Mouse (Mus musculus): ENCODE results near the gene D16Ertd472e. TPM values are rescaled to one million over a fixed set of nuclear protein-coding genes. Genes with fewer than 3 reads are reported as not detected.
A peak's percentile ranks its signal among the peaks of the same experiment; 100 is the strongest.

Gene D16Ertd472e
- total RNA-seq, 1 experiment from 2014 or later = 41.8 TPM

DNA sequence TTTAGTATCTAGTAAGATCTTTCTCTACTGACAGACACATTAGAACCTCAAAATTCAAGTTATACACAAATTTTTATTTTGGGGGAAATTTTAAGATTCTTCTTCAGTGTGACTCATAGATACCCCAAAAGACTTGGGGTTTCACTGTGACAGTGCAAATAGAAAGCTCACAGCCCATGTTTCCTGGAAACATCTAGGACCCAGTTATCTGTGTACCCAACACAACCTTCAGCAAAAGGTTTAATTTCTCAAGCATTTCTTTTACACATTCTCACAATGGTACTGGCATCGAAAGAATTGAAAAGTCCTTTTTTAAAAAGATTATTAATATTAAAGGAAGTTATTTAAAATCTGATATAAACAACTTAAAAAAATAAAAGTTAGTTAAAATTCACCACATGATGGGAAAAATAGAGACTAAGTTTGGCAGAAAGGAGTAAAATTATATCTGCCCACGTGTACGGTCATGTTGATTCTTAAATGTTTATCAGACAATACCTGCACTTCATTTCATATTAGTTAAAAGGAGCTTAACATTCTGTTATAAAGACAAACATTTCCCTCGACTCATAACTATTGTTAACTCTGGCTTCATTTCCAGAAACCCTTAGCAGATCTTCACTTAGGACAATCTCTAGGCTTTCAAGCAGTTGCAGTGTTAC is 1.2 kb downstream of the D16Ertd472e start:
- no peak for ATAC-seq (replicated peaks; ENCODE audit: low read depth, poor library complexity, severe bottlenecking)

DNA sequence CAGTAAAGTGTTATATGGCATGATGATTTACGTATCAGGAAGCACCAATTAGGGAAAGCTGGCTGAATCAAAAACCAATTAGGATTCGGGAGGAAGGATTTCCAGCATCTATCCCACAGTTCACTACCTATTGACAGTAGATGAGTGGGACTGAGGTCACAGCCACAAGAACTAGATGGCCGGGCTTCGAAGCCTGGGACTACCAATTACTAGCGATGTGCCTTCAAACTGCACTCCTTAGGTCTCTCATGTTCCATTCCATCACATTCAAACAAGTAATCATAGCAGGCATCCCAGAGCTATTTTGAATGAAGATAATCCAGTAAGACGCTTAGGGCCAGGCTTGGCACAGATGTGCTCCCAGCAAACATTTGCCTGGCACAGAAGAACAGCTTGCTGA is 2.3 kb downstream of the D16Ertd472e start:
- ATAC-seq (replicated peaks; ENCODE audit: low read depth, poor library complexity, severe bottlenecking) = no peak

DNA sequence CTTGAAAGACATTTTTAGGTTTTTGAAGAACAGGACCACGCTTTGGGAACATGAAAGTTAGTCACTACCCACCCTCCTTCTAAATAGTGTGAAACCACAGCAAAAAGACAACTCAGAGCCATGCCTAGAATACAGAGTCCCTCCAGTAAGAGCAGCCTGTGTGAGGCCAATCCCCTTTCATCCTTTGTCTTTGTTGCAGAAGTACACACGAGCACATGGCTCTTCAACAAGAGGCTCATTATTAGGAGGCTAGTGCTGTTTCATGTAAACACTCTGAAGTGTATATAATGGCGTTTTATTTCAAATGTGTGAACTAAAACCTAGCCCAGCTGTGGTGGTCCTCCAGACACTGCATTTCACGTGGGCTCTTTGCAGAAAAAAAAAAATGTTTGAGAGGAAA is 3.5 kb downstream of the D16Ertd472e start:
- no peak for ATAC-seq (replicated peaks; ENCODE audit: low read depth, poor library complexity, severe bottlenecking)

DNA sequence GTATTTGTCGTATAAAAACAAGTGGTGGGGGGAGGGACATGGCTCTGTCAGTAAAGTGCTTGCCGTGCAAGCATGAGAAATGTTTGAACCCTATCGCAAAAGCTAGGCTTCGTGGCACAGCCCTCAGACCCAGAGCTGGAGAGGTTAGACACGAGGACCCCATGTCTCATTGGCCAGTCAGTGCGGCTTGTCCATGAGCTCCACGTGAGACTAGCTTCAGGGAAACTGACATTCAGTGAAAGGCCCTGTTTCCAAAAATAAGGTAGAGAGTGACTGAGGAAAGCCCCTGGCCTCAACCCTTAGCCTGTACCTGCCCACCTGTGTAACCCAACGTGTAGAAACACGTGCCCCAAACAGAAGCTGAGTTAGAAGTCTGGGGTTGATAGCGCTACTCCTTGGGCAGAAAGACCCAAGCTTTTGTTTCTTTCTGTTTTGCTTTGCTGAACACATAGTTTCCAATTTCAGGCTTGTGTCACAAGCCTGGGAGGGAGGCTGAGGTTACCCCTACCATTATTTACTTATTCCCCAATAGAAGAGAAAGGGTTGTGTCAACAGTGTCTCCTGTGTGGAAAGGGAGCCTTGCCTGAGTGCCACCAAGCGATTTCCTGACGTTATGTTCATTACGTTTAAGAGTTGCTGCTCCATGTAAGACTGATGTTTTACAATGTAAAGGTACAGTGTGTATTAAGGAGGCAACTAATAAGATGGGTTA is 12.2 kb downstream of the D16Ertd472e start:
- peak; percentile 7 for ATAC-seq (replicated peaks; ENCODE audit: low read depth, poor library complexity, severe bottlenecking)

DNA sequence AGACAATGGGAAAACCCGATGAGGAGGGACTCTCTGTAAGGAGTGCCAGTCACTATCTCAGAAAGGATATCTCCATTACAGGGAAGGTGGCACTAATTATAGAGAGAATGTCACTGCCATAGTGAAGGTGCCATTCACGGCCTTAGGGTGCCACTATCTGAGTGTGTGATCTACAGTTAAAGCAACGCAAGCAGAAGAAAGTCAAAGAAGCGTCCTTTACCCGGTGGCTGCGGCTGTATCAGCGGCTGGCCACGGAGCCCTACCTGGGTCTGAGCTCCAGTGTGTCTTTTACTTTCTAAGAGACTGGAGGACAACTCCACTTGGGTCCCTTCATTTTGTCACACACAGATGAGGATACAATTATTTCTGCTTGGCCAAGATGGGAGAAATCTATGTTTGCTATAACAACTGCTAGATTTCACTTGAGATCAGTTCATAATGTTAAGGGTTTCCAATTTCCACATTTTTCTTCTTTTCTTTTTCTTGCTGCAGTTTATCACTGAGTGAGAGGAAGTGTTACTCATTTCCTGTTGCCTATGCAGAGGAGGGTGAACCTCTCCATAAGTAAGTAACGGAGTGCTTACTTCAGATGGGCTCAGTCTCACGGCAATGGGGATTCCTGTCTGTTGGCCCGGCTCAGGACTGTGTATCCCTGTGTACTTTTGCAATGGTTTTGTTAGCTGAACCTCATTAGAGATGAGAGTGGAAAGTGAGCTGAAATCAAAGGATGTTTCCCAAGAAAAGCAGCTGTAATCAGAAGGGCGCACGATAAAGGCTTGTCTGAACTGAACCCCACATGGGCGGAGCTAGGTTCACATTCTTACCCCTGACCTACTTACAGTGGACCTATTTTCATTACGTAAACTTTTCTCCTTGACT is 13.2 kb downstream of the D16Ertd472e start:
- ATAC-seq (replicated peaks; ENCODE audit: low read depth, poor library complexity, severe bottlenecking) = peak; percentile 68

DNA sequence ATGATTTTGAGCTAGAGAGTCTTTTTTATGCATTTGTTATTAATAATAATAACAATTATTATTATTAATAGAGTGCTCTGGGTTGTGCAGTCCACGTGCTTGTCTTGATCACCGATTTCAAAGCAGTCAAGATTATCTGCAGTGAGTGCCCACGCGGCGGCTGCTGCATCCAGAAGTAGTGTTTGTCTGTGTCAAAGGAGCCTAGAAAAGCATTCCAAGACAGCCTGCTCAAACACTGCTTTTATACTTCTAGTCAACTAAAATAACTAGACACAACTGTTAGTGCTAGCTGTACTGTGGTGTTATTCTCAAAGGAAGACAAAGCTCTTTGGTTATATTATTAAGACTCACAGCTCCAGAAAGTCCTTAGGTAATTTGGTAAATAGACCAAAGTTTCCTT is 15.9 kb downstream of the D16Ertd472e start:
- no peak for ATAC-seq (replicated peaks; ENCODE audit: low read depth, poor library complexity, severe bottlenecking)

DNA sequence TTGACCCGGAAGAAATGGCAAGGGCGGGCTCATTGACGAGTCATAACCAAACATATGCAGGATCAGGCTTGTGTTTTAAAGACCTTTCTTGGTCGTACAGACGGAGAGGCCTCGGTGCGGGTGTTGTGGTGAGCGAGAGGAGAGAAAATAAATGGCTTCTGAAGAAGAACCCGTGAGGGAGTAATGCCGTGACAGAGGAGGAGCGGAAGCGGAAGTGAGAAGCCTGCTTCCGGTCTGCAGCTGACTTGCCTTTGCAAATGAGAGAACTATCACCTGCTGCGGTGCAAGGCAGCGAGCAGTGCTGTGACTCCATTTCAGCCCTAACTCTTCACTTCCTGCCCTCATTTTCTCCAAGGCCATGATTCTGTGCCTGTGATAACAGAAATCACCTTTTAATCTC is 16.4 kb downstream of the D16Ertd472e start:
- peak; percentile 27; the same call in 1 of the 2 replicates for ATAC-seq (replicated peaks; ENCODE audit: low read depth, poor library complexity, severe bottlenecking)

DNA sequence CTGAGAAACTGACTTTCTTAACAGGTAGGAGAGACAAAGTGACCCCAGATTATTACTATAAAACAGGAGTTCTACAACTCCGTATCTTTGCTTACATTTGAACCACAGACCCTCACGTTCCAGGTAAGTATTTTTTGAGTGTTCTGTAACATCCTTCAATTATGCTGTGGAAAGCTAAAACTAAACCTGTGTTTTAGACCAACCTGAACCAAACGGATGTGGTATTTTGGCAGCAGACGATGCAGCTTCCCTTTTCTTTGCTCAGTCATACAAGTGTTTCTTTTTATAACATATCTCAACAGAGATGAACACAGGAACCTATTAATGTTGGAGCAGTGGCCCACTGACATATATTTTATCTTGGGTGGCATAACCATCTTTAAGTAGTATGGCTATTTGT is 18.9 kb downstream of the D16Ertd472e start:
- peak; percentile 79 for ATAC-seq (replicated peaks; ENCODE audit: low read depth, poor library complexity, severe bottlenecking)

DNA sequence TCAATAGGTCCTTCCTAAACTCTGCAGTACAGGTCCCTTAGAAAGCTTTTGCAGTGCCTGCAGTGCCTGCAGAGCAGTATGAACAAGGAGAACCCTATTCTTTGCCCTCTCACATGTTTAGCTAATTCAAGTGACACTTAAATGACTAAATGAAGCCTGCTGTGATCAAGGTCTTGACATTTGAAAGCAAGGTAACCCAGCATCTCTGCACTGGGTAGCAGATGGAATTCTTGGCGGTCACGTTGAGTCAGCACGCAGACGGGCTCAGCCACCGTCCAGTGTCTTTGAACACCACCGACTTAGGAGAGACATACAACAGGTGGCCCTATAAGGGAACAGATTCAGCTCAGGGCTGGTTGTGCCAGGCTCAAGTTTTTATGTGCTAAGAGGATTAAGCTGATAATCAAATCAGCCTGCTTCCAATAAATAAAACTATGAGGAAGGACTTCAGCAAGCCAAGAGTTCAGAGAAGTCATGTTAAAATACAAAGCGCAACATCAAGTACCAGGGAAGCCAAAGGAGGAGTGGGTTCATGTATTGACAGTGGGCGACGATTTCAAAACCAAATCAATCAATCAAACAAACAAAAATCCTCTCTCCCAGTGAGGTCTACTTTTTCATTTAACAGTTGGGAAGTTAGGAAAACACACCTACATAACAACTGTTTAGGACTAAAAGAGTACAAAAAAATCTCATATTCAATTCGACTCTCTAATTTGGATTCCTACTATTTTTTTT is 21.4 kb downstream of the D16Ertd472e start:
- ATAC-seq (replicated peaks; ENCODE audit: low read depth, poor library complexity, severe bottlenecking) = no peak

DNA sequence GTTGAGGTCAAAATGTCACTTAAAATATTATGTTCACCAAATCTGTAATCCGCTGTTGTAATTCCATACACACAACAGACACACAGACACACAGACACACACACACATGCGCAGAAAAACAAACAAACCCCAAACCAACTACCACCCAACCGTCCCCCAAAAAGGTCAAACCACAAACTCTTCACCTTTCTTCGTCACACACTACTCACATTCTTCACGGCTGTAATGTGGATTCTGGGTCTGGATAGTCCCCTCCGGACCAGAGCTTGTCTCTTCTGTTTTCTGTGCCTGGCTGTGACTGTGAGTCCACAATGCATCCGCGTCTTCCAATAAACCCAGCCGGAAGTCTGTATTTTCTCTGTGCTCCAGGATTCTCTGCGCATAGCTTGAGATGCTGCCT is 29.1 kb downstream of the D16Ertd472e start:
- ATAC-seq (replicated peaks; ENCODE audit: low read depth, poor library complexity, severe bottlenecking) = no peak

DNA sequence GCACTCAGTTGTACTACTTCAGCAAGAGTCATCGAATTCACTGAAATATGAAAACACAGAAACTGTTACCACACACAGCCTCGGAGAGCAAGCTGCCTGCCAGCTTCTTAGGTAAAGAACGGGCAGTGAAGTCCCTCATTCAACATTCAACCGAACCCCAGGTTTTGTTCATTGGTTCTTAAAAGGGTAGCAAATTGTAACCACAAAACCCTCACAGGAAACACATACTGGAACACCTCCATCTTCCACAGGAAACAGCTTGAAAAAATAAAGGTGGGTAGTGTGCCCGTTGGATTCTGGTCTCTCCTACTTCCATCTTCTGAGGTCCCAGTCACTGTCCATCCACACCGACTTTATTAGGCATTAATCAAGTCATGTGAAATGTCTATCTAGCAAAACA is 30.0 kb downstream of the D16Ertd472e start:
- peak; percentile 70 for ATAC-seq (replicated peaks; ENCODE audit: low read depth, poor library complexity, severe bottlenecking)

DNA sequence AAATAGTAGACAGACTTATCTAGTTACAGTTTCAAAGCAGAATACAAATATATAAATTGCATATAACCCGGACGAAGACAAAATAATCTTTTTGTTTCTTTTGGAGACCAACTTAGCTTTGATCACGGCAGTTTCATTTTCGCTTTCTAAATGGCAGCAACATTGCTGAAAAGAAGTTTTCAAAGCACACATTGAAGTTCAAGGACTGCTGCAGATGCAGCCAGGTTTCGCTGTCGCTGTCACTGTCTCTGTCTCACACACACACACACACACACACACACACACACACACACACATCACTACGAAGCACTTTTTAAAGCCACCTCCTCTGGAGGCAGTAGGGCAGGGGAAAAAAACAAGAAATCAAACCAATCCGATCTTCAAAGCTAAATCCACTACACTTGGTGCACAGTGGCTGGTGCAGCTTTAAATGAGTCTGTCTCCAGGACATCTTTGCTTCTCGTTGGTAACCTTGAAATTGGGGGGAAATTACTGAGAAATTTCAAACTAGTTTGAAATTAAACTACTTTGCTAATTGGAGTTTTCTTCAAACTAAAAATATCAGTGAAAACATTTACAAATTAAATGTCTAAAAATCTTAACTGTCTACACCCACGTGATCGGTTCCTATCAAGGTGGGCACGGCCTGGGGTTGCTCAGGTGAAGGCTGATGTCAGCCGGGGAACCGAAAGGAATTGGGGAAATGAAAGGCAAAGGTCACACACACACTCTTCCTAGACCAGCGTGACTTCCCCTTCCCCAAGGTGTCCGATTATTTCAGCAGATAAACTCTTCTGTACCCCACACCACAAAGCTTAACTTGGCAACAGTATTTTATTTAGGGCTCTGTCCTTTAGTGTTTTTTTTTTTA is 35.9 kb downstream of the D16Ertd472e start:
- peak; percentile 70 for ATAC-seq (replicated peaks; ENCODE audit: low read depth, poor library complexity, severe bottlenecking)

DNA sequence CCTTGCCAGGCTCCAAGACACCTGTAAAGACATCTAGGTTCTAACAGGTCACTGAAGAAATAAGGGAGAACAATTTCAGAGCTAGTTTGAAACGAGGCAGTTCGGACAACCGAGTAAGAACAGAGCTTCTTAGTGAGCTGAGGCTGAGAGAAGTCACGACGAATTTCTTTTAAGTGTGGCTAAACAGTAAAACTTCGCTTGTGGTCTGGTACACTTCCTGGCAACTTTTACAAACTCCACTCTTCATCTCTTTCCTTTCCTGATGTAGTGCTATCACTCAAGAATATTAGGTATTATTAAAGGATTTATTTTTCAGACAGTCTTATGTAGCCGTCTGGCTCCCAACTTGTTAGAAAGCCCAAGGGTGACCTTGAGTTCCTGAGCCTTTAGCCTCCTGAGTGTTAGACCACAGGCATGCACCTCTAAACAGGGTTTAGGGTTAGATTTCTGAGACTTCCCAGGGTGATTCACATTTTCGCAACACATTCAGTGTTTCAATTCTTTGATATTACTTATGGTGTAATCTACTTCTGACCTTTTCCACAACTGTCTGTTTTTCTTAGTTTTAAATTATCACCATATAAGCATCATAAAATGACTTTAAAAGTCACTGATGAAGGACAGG is 38.6 kb downstream of the D16Ertd472e start:
- 0 out of 2 replicates have a peak, but pooled peaks have one; percentile 19 for ATAC-seq (replicated peaks; ENCODE audit: low read depth, poor library complexity, severe bottlenecking)

DNA sequence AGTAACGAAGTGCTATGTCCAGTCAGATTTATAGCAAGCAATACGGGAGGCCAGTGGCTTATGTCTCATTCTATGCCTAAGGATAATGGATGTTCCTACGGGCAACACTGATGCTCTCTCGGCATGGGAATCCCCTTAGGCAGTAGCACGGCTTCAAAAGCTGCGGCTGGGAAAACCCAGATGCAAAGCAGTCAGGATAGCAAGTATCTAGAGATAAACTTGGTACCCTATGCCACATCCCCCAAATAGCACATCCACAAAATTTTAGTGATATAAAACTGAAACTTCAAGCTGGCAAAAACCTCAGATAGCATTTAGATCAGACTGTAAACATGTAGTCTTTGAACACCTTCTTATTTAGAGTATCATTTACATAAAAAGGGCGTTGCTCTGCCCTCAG is 39.2 kb downstream of the D16Ertd472e start:
- ATAC-seq (replicated peaks; ENCODE audit: low read depth, poor library complexity, severe bottlenecking) = no peak

DNA sequence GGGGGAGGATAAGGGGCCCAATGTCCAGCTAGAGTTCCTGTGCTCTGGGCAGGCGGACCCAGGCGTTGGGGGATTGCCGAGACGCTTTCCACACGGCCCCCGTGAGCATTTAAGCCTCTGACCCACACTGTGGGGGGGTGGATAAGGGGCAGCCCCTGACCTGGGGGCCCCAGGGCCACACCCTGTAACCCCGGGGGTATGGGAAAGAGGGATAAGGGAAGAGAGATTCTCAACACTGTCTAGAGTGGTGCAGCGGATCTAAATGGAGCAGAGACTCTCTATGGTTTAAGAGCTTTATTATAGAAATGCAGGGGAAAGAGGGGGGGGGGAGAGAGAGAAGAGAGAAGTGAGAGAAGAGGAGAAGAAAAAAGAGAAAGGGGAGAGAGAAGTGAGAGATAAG is 42.0 kb downstream of the D16Ertd472e start:
- no peak for ATAC-seq (replicated peaks; ENCODE audit: low read depth, poor library complexity, severe bottlenecking)

DNA sequence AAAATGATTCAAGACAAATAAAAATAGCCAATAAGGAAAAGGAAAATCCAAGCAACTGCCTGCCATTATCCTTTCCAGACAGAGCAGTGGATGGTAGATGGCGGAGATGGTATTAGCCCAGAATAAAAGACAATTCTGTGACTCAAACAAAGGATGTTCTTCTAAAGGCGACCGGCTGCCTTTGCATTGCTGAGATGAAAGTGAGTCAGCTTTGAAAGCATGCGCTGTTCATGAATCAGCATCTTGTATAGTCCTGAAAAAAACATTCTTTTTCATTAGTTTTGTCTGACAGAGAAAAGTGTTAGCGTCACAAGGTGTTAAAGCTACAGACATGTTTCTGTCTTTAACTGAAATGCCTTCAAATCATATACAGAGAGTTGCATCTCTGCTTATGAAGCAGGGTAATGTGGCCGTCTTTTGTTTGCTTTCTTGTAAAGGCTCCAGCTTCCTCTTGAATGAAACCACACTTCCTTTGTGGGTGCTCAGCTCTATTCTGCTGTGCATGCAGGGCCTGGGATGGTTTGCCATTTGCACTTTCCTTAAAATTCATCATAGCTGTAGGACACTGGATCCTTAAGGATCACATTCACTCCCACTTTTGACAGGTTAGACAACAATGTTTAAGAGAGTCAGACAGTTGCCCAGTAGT is 44.4 kb downstream of the D16Ertd472e start:
- peak; percentile 82 for ATAC-seq (replicated peaks; ENCODE audit: low read depth, poor library complexity, severe bottlenecking)

DNA sequence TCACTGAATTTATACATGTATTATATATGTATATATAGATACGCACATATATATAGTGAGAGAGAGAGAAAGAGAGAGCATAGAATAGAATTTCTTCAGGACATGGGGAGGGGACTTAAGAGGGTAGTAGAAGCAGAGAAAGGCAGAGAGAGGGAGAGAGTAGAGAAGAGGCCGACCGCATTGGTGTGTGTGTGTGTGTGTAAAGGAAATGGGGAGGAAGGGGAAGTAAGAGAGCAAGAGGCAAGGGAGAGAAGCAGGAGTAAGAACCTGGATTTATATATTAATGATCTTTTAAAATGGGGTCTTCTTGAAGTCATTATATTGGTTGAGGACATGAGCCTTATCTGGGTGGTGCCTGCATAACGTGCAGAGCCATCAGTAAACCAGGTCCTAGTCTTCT is 53.5 kb downstream of the D16Ertd472e start:
- ATAC-seq (replicated peaks; ENCODE audit: low read depth, poor library complexity, severe bottlenecking) = peak; percentile 67

DNA sequence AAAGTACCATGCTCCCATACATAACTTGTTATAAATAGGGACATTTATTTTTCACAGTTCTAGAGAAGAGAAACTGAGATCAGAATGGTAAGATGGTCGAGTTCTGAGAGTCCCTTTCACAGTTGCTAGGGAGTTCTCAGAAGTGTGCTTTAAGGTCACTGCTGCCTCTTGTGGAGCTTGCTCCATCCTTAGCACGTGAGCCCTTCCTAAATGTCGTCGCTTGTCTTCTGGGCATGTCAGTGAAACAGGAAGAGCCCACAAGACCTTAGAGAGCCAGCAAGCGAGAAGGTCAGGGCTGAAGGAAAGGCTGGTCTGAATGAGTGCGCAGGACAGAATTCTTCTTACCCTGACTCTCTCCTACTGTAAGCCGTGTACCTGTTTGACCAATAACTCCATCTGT is 57.8 kb downstream of the D16Ertd472e start:
- ATAC-seq (replicated peaks; ENCODE audit: low read depth, poor library complexity, severe bottlenecking) = no peak
